Mouse (Mus musculus) heart, embryonic 12.5 days (tissue): ENCODE measurements at regions not wholly inside any gene's neighbourhood (a gene's known extent, or its start where the extent isn't known, plus 50 kb on each side); places are given as distances from the start of the nearest gene placed in this dataset.

Experiments
- ATAC-seq: fragments of 200-750 bp; cut with Nextera tagmentation; 2 replicates; pipeline ENCODE4 v1.8.0; 2017; ENCODE audit warnings: moderate TSS enrichment, moderate library complexity; ENCODE audit not compliant: insufficient number of reproducible peaks, low FRiP score
- H3K27ac ChIP-seq: fragments of 300-500 bp; sonication (generic); 2 replicates; pipeline ENCODE4 v1.5.1; 2016; ENCODE audit warnings: mild to moderate bottlenecking, moderate library complexity; ENCODE audit not compliant: poor library complexity, severe bottlenecking
- H3K27me3 ChIP-seq: fragments of 300-500 bp; sonication (generic); replicated peaks from 2 replicates; pipeline ENCODE4 v1.6.1; 2016; ENCODE audit warnings: mild to moderate bottlenecking, moderate library complexity
- H3K36me3 ChIP-seq: fragments of 300-500 bp; sonication (generic); 2 replicates; pipeline ENCODE4 v1.6.1; 2016; ENCODE audit warnings: mild to moderate bottlenecking, moderate library complexity
- H3K4me1 ChIP-seq: fragments of 300-500 bp; sonication (generic); replicated peaks from 2 replicates; pipeline ENCODE4 v1.6.1; 2016; ENCODE audit warnings: mild to moderate bottlenecking
- H3K4me2 ChIP-seq: fragments of 300-500 bp; sonication (generic); 2 replicates; pipeline ENCODE4 v1.6.1; 2016; ENCODE audit warnings: mild to moderate bottlenecking, moderate library complexity
- H3K4me3 ChIP-seq: fragments of 300-500 bp; sonication (generic); 2 replicates; pipeline ENCODE4 v1.5.1; 2016; ENCODE audit warnings: mild to moderate bottlenecking
- H3K9ac ChIP-seq: fragments of 300-500 bp; sonication (generic); 2 replicates; pipeline ENCODE4 v1.6.1; 2016; ENCODE audit warnings: mild to moderate bottlenecking, moderate library complexity
- H3K9me3 ChIP-seq: fragments of 300-500 bp; sonication (generic); replicated peaks from 2 replicates; pipeline ENCODE4 v1.6.1; 2016; ENCODE audit warnings: mild to moderate bottlenecking, moderate library complexity
- WGBS: fragments of 180-500 bp; shearing (Covaris S2); methylation state at CpG from one replicate; pipeline ENCODE4 v1.1.7; 2016; 5-methylcytosine and 5-hydroxymethylcytosine counted together

DNA sequence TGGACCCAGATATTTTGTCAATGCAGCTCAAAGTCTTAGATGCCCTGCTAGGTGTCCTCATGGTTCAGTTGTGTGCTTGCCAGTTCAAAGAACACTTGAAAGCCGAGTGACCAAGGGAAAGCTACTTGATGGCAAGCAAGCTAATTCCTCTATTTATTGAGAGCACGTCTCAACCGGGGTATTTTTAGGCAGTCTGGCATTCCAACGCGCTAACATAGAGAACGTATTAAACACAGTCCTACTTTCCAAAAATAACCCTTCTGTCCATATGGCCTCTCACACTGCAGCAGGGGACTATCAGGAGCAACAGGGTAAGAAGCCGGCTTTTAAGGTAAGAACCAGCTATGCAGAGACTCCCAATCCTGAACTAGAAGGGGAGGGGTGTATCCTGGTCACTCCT, 128.1 kb upstream of the Fam19a5 start:
- WGBS = 39% methylated on average over 7 of the region's 7 CpGs
- no peaks in the 10 kb centered on the region for H3K9me3 ChIP-seq
- ATAC-seq = no peak
- H3K4me2 ChIP-seq = no peak overlapping the region
- H3K4me3 ChIP-seq = no peak overlapping the region
- H3K27ac ChIP-seq = peak overlapping the region; percentile 41; the same call in 1 of the 2 replicates
- H3K36me3 ChIP-seq = no peaks in the 10 kb centered on the region
- H3K9ac ChIP-seq = no peak overlapping the region
- peaks cover 8% of the 10 kb centered on the region; the same call in 1 of the 2 replicates for H3K4me1 ChIP-seq
- H3K27me3 ChIP-seq = no peaks in the 10 kb centered on the region

DNA sequence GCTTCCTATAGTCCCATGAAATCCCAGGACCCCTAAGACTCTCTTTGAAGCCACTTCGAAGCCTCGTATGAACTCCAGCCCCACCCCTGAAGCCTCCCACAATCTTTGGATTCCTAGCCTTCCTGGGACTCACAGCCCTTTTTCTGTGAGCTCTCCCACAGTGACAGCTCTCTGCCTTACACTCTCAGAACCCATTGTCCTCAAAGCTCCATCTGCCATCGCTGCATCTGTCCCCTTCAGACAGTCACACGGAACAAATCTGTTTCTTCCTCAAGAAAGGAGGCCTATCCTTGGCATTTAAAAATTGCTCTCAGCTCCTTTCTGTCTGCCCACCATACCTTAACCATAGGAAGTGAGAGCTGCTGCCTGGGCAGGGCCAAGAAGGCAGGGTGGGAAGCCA, 122.4 kb upstream of the Fam19a5 start:
- Histone ChIP-seq H3K36me3 (no peaks in the 10 kb centered on the region), H3K4me3 (no peak overlapping the region), H3K27ac (no peak overlapping the region), H3K9ac (no peak overlapping the region), H3K4me2 (no peak overlapping the region), H3K27me3 (no peaks in the 10 kb centered on the region), H3K4me1 (peaks cover 1% of the 10 kb centered on the region; the same call in 1 of the 2 replicates), H3K9me3 (no peaks in the 10 kb centered on the region)
- no peak for ATAC-seq
- 72% methylated on average over 4 of the region's 4 CpGs for WGBS

DNA sequence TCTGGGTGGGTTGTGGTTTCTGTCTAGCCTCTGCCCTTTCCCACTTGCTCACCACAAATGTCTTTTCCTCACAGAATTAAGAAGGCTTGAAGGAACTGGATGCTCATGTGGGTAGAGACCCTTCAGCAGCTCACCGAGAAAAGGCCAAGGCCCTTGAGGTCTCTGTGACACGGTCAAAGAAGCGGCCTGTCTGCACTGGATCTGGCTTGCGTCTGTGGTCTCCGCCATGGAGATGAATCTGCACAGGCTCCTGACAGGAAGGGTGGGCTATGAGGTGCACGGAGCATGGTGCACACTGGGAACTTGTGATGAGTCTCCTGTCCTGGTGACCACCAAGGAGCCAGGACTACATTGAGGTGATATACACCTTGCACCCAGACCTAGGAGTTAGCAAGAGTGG, 110.8 kb upstream of the Fam19a5 start:
- H3K27me3 ChIP-seq = no peaks in the 10 kb centered on the region
- 58% methylated on average over 6 of the region's 6 CpGs for WGBS
- no peak overlapping the region for H3K4me3 ChIP-seq
- H3K36me3 ChIP-seq = no peaks in the 10 kb centered on the region
- ATAC-seq = no peak
- H3K9me3 ChIP-seq = peaks cover 3% of the 10 kb centered on the region; the same call in 1 of the 2 replicates
- no peak overlapping the region for H3K4me2 ChIP-seq
- no peaks in the 10 kb centered on the region for H3K4me1 ChIP-seq
- no peak overlapping the region for H3K27ac ChIP-seq
- no peak overlapping the region for H3K9ac ChIP-seq

DNA sequence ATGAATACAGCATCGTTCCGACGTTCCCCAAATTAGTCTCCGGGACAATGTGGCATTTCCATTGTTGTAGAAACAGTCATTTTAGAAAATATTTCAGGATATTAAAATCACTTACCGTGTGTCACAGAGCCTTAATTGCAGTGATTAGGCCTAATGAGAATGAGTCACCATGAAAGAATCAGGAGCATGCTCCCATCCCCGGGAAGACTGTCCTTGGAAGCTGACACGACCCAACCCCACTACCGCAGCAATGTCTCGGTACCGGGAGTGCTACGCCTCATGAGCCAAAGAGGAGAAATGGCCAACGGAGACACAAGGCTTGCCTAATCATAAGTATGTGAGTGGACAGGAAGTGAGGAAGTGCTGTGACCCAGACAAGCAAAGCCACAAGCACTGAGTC, 110.2 kb upstream of the Fam19a5 start:
- Histone ChIP-seq H3K4me1 (no peaks in the 10 kb centered on the region), H3K36me3 (no peaks in the 10 kb centered on the region), H3K27me3 (no peaks in the 10 kb centered on the region), H3K27ac (no peak overlapping the region), H3K4me3 (no peak overlapping the region), H3K9me3 (peaks cover 3% of the 10 kb centered on the region; the same call in 1 of the 2 replicates), H3K4me2 (no peak overlapping the region), H3K9ac (no peak overlapping the region)
- WGBS = 87% methylated on average over 12 of the region's 12 CpGs
- ATAC-seq = no peak

DNA sequence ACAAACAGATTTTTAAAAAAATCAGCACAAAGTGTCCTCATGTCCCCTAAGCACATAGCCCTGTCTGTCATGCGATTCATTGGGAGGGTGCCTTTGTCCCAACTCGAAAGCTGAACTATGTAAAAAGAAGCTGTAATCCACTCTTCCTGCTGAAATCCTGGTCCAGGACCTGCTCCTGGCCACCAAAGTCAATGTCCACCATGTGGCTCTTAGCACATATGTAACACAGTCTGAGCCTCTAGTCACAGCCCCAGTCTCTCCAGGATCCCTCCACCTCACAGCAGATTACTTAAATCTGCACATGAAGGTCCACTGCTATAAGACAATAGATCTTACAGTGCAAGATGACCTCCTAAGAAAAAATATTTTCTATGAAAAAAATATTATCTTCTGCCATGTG, 108.5 kb upstream of the Fam19a5 start:
- WGBS = 76% methylated on average over 2 of the region's 2 CpGs
- no peak for ATAC-seq
- Histone ChIP-seq H3K4me1 (no peaks in the 10 kb centered on the region), H3K27me3 (no peaks in the 10 kb centered on the region), H3K4me2 (no peak overlapping the region), H3K9ac (no peak overlapping the region), H3K4me3 (no peak overlapping the region), H3K27ac (no peak overlapping the region), H3K9me3 (peaks cover 6% of the 10 kb centered on the region), H3K36me3 (no peaks in the 10 kb centered on the region)

DNA sequence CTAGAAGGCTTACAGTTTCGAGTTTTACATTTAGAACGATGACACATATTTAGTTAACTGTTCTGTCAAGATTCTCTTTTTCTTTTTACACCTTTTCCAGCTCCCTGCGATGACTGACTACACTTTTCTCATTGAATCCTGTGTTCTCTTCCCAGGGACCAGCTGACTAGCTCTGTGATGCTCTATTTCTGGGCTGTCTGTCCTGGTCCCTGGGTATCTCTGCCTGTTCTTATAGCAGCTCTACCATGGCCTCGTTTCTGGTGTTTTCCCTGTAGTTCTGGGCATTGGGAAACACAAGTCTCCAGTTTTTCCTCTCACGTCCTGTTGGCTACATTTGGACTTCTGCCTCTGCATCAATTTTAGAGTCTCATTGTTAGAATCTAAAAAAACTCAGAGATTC, 106.5 kb upstream of the Fam19a5 start:
- Histone ChIP-seq H3K9ac (no peak overlapping the region), H3K4me3 (no peak overlapping the region), H3K36me3 (no peaks in the 10 kb centered on the region), H3K27me3 (no peaks in the 10 kb centered on the region), H3K9me3 (peaks cover 6% of the 10 kb centered on the region), H3K4me2 (no peak overlapping the region), H3K4me1 (no peaks in the 10 kb centered on the region), H3K27ac (no peak overlapping the region)
- ATAC-seq = no peak
- WGBS = 73% methylated on average over 5 of the region's 5 CpGs

- no peak for ATAC-seq
- H3K27me3 ChIP-seq = no peaks in the 10 kb centered on the region
Measured at GRCm38 (mm10) chr15:87458932-87459331, 85.2 kb upstream of the Fam19a5 start.

GRCm38 (mm10) chr15:87476247-87476646, 67.9 kb upstream of the Fam19a5 start:
- Histone ChIP-seq H3K36me3 (no peaks in the 10 kb centered on the region), H3K9ac (no peak overlapping the region), H3K4me3 (no peak overlapping the region), H3K27ac (no peak overlapping the region), H3K9me3 (no peaks in the 10 kb centered on the region), H3K4me1 (no peaks in the 10 kb centered on the region), H3K27me3 (0 out of 2 replicates have a peak, but pooled peaks cover 3% of the 10 kb centered on the region), H3K4me2 (no peak overlapping the region)
- ATAC-seq = no peak
- 36% methylated on average over 11 of the region's 11 CpGs for WGBS

More at GRCm38 (mm10) chr15:87458932-87459331, 85.2 kb upstream of the Fam19a5 start:
- Histone ChIP-seq H3K27ac (no peak overlapping the region), H3K4me1 (no peaks in the 10 kb centered on the region), H3K4me3 (no peak overlapping the region), H3K4me2 (no peak overlapping the region), H3K36me3 (no peaks in the 10 kb centered on the region), H3K9ac (no peak overlapping the region), H3K9me3 (peaks cover 3% of the 10 kb centered on the region)
- 70% methylated on average over 1 of the region's 1 CpGs for WGBS

GRCm38 (mm10) chr15:87476862-87477490, 67.1 kb upstream of the Fam19a5 start:
- Histone ChIP-seq H3K4me3 (no peak overlapping the region), H3K9ac (no peak overlapping the region), H3K36me3 (no peaks in the 10 kb centered on the region), H3K9me3 (no peaks in the 10 kb centered on the region), H3K4me2 (no peak overlapping the region), H3K4me1 (no peaks in the 10 kb centered on the region), H3K27me3 (0 out of 2 replicates have a peak, but pooled peaks cover 3% of the 10 kb centered on the region), H3K27ac (no peak overlapping the region)
- 66% methylated on average over 14 of the region's 14 CpGs for WGBS
- no peak for ATAC-seq

DNA sequence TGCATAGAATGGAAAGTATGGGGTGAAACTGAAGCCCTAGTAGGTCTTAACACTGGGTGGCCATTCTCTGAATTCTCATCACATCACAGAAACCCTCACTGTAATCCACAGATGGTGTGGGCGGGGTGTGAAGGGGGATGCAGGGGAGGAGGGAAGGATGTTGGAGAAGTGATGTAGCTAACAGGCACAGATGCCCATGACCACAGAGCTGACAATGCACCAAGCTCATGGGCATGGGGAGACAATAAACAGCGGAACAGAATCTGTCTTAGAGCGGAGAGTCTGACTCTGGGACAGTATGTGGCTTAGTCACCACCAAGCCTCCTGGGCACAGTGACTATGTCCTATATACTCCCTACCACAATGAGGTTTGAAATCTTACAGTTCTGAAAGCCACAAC, 63.3 kb upstream of the Fam19a5 start:
- Histone ChIP-seq H3K4me1 (no peaks in the 10 kb centered on the region), H3K27ac (no peak overlapping the region), H3K27me3 (0 out of 2 replicates have a peak, but pooled peaks cover 3% of the 10 kb centered on the region), H3K36me3 (no peaks in the 10 kb centered on the region), H3K9me3 (no peaks in the 10 kb centered on the region), H3K4me2 (no peak overlapping the region), H3K9ac (no peak overlapping the region), H3K4me3 (no peak overlapping the region)
- WGBS = 71% methylated on average over 3 of the region's 3 CpGs
- ATAC-seq = no peak
